Mouse (Mus musculus): ENCODE measurements around the gene Pld2. TPM values are rescaled to one million over a fixed set of nuclear protein-coding genes. Genes with fewer than 3 reads are reported as not detected.

The Pld2 gene
- polyA plus RNA-seq, 1 experiment: 10.2 TPM

GRCm38 (mm10) chr11:70562287-70562994, 22.6 kb downstream of the Pld2 start, which contains the start of gene Mink1:
Gene Mink1 (plus strand): TSS chr11:70562881.
- no peaks in the 10 kb centered on the region for H3K27me3 ChIP-seq (ENCODE audit: control insufficient read depth, insufficient read depth, insufficient read length)
- H3K79me2 ChIP-seq (ENCODE audit: control insufficient read depth, insufficient read depth): peaks cover 42% of the 10 kb centered on the region
- no peaks in the 10 kb centered on the region for H3K36me3 ChIP-seq (ENCODE audit: control insufficient read depth, insufficient read depth)
- TF ChIP-seq E2F4 (IDR thresholded peaks at IDR 0.05; ENCODE audit: insufficient read depth) (no peak), TCF12 (IDR thresholded peaks at IDR 0.05; ENCODE audit: insufficient read depth, poor library complexity, severe bottlenecking) (no peak), REST (IDR thresholded peaks at IDR 0.05; ENCODE audit: insufficient read depth, insufficient read length) (no peak), POLR2AphosphoS2 (IDR thresholded peaks at IDR 0.05; ENCODE audit: insufficient read length, low read depth) (peak; percentile 77), POLR2A (IDR thresholded peaks at IDR 0.05; ENCODE audit: insufficient read length, low read depth) (peak; percentile 81), MAX (IDR thresholded peaks at IDR 0.05; ENCODE audit: low read depth) (no peak), USF1 (IDR thresholded peaks at IDR 0.05; ENCODE audit: low read depth) (peak; percentile 84), CEBPB (IDR thresholded peaks at IDR 0.05; ENCODE audit: insufficient read depth, poor library complexity, severe bottlenecking) (no peak), TCF3 (IDR thresholded peaks at IDR 0.05; ENCODE audit: insufficient read length, low read depth) (no peak), MYOD1 (IDR thresholded peaks at IDR 0.05; ENCODE audit: control insufficient read depth in 1 of 3, insufficient read length in 2 of 3, low read depth in 2 of 3) (peak in 1 of 3 experiments; percentile 33), MYOG (IDR thresholded peaks at IDR 0.05; ENCODE audit: control insufficient read depth in 1 of 3, insufficient read depth in 1 of 3, insufficient read length in 2 of 3, low read depth in 2 of 3) (peak in 1 of 3 experiments; percentile 45), SRF (IDR thresholded peaks at IDR 0.05; ENCODE audit: control insufficient read depth, insufficient read length, low read depth) (no peak)
- H3K4me3 ChIP-seq: peak within 1 kb of the TSS; percentile 72
- peak within 1 kb of the TSS; percentile 97 for H3ac ChIP-seq (ENCODE audit: control insufficient read depth, insufficient read length)
- peak within 1 kb of the TSS; percentile 98 for H3K4me2 ChIP-seq (ENCODE audit: low read depth)

- H3K27me3 ChIP-seq (ENCODE audit: control insufficient read depth, insufficient read depth, insufficient read length): no peaks in the 10 kb centered on the region
- H3K36me3 ChIP-seq (ENCODE audit: control insufficient read depth, insufficient read depth): no peaks in the 10 kb centered on the region
- H3ac ChIP-seq (ENCODE audit: control insufficient read depth, insufficient read length): peak overlapping the region; percentile 97
- TF ChIP-seq TCF12 (IDR thresholded peaks at IDR 0.05; ENCODE audit: insufficient read depth, poor library complexity, severe bottlenecking): no peak
- no peak for TF ChIP-seq CEBPB (IDR thresholded peaks at IDR 0.05; ENCODE audit: insufficient read depth, poor library complexity, severe bottlenecking)
- TF ChIP-seq MYOD1 (IDR thresholded peaks at IDR 0.05; ENCODE audit: control insufficient read depth in 1 of 3, insufficient read length in 2 of 3, low read depth in 2 of 3): no peak
- TF ChIP-seq TCF3 (IDR thresholded peaks at IDR 0.05; ENCODE audit: insufficient read length, low read depth): no peak
- TF ChIP-seq E2F4 (IDR thresholded peaks at IDR 0.05; ENCODE audit: insufficient read depth): no peak
- TF ChIP-seq SRF (IDR thresholded peaks at IDR 0.05; ENCODE audit: control insufficient read depth, insufficient read length, low read depth): no peak
- no peak for TF ChIP-seq REST (IDR thresholded peaks at IDR 0.05; ENCODE audit: insufficient read depth, insufficient read length)
- TF ChIP-seq MYOG (IDR thresholded peaks at IDR 0.05; ENCODE audit: control insufficient read depth in 1 of 3, insufficient read depth in 1 of 3, insufficient read length in 2 of 3, low read depth in 2 of 3): no peak
- TF ChIP-seq POLR2AphosphoS2 (IDR thresholded peaks at IDR 0.05; ENCODE audit: insufficient read length, low read depth): no peak
- H3K4me2 ChIP-seq (ENCODE audit: low read depth): peak overlapping the region; percentile 98
- peak overlapping the region; percentile 72 for H3K4me3 ChIP-seq
- peaks cover 47% of the 10 kb centered on the region for H3K79me2 ChIP-seq (ENCODE audit: control insufficient read depth, insufficient read depth)
Measured at GRCm38 (mm10) chr11:70562995-70563469, 23.2 kb downstream of the Pld2 start.

GRCm38 (mm10) chr11:70563470-70564275, 23.8 kb downstream of the Pld2 start:
- H3K4me3 ChIP-seq: peak overlapping the region; percentile 72
- H3K36me3 ChIP-seq (ENCODE audit: control insufficient read depth, insufficient read depth): no peaks in the 10 kb centered on the region
- H3ac ChIP-seq (ENCODE audit: control insufficient read depth, insufficient read length): peak overlapping the region; percentile 97
- peaks cover 53% of the 10 kb centered on the region for H3K79me2 ChIP-seq (ENCODE audit: control insufficient read depth, insufficient read depth)
- TF ChIP-seq SRF (IDR thresholded peaks at IDR 0.05; ENCODE audit: control insufficient read depth, insufficient read length, low read depth) (no peak), USF1 (IDR thresholded peaks at IDR 0.05; ENCODE audit: low read depth) (no peak), MYOG (IDR thresholded peaks at IDR 0.05; ENCODE audit: control insufficient read depth in 1 of 3, insufficient read depth in 1 of 3, insufficient read length in 2 of 3, low read depth in 2 of 3) (no peak)
- H3K27me3 ChIP-seq (ENCODE audit: control insufficient read depth, insufficient read depth, insufficient read length): no peaks in the 10 kb centered on the region
- peak overlapping the region; percentile 98 for H3K4me2 ChIP-seq (ENCODE audit: low read depth)

- no peaks in the 10 kb centered on the region for H3K36me3 ChIP-seq (ENCODE audit: control insufficient read depth, insufficient read depth)
- TF ChIP-seq TCF3 (IDR thresholded peaks at IDR 0.05; ENCODE audit: insufficient read length, low read depth) (no peak), REST (IDR thresholded peaks at IDR 0.05; ENCODE audit: insufficient read depth, insufficient read length) (no peak), MAX (IDR thresholded peaks at IDR 0.05; ENCODE audit: low read depth) (no peak), POLR2A (IDR thresholded peaks at IDR 0.05; ENCODE audit: insufficient read length, low read depth) (no peak), CEBPB (IDR thresholded peaks at IDR 0.05; ENCODE audit: insufficient read depth, poor library complexity, severe bottlenecking) (no peak), SRF (IDR thresholded peaks at IDR 0.05; ENCODE audit: control insufficient read depth, insufficient read length, low read depth) (no peak), MYOG (IDR thresholded peaks at IDR 0.05; ENCODE audit: control insufficient read depth in 1 of 3, insufficient read depth in 1 of 3, insufficient read length in 2 of 3, low read depth in 2 of 3) (no peak), TCF12 (IDR thresholded peaks at IDR 0.05; ENCODE audit: insufficient read depth, poor library complexity, severe bottlenecking) (no peak), USF1 (IDR thresholded peaks at IDR 0.05; ENCODE audit: low read depth) (no peak), MYOD1 (IDR thresholded peaks at IDR 0.05; ENCODE audit: control insufficient read depth in 1 of 3, insufficient read length in 2 of 3, low read depth in 2 of 3) (no peak), E2F4 (IDR thresholded peaks at IDR 0.05; ENCODE audit: insufficient read depth) (no peak), POLR2AphosphoS2 (IDR thresholded peaks at IDR 0.05; ENCODE audit: insufficient read length, low read depth) (no peak)
- H3K27me3 ChIP-seq (ENCODE audit: control insufficient read depth, insufficient read depth, insufficient read length): no peaks in the 10 kb centered on the region
- H3K79me2 ChIP-seq (ENCODE audit: control insufficient read depth, insufficient read depth): peaks cover 60% of the 10 kb centered on the region
- peak overlapping the region; percentile 72 for H3K4me3 ChIP-seq
- H3ac ChIP-seq (ENCODE audit: control insufficient read depth, insufficient read length): no peak overlapping the region
- H3K4me2 ChIP-seq (ENCODE audit: low read depth): peak overlapping the region; percentile 98
Measured at GRCm38 (mm10) chr11:70564276-70564873, 24.5 kb downstream of the Pld2 start.

Data from myocyte (in vitro differentiated cells).